Mouse (Mus musculus) cerebellum, adult 9-11 months (tissue): ENCODE results near the gene Dpf2.

Experiments used
- DNase-seq: peaks from one replicate; pipeline ENCODE4 v3.0.0; 2022

The Dpf2 gene

DNA sequence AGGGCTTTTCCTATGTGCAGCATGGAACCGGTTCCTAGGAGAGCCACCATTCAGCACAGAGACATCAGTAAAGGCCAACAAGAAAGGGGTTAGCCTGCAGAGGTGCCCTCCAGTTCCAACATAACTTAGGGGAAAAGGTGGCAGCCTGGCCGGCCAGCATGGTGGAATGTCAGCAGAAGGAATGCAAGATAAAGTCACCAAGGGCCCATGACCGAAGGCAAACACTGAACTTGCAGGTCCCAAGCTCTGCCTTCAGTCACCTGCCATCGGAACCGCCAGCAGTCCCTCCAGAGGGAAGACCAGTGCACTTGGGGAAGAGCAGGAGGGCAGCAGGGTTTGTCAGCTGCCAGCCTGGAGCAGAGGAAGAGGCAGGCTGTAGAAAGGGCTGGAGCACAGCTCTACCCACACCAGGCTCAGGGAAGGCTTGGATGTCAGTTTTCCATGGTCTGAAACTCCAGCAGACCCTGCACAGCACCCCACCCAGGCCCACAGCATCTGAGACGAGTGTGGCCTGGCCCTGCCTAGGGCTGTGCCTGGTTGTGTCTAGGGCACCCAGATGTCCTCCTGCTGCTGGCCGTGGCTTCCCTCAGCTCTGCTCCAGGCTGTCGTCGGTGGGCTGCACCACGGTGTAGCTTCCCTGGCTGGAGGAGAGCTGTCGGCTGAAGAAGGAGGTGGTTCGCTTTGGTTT is 60.6 kb downstream of the Dpf2 start:
- DNase-seq, result peak; percentile 29

DNA sequence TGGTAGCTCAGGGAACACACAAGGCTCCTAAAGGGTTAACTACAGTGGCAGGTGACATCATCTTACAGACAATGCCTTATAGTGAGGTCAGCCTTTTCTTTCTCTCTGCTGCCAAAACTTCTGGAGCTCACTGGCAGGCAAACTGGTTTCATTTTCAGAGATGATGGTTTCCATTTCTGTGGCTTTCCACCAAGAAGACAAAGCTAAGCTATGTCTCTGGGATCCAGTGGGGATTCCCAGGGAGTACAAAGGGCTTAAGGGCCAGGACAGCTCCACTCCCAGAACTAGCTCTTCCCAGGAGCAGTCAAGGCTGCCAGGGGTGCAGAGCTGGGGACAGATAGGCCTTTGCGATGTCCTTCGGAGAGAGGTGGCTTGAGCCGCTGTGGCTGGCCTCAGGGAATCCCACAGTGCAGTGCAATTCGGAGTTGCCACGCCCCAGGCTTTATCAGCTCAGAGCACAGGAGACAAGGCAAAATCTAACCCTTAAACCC is 61.3 kb downstream of the Dpf2 start:
- no peak for DNase-seq

DNA sequence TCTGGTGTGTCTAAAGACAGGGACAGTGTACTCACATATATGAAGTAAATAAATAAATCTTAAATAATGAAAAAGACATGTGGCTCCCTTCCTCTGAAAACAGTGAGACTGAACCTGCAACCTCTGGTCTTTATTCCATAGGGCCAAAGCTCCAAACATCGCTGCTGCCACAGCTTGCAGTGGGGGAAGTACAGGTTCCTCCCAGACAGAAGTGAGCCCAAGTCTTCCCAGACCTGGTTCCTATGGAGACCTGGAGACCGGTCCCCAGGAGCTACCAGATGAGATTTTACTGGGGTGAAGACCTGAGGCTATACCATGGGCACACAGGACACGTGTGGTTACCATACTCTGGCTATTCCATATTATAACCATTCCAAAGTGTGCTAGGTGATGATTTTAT is 62.0 kb downstream of the Dpf2 start:
- DNase-seq, result no peak

- DNase-seq, result peak; percentile 93
These were observed 62.8 kb downstream of the Dpf2 start for GRCm38 (mm10) chr19:5849843-5850527.

DNA sequence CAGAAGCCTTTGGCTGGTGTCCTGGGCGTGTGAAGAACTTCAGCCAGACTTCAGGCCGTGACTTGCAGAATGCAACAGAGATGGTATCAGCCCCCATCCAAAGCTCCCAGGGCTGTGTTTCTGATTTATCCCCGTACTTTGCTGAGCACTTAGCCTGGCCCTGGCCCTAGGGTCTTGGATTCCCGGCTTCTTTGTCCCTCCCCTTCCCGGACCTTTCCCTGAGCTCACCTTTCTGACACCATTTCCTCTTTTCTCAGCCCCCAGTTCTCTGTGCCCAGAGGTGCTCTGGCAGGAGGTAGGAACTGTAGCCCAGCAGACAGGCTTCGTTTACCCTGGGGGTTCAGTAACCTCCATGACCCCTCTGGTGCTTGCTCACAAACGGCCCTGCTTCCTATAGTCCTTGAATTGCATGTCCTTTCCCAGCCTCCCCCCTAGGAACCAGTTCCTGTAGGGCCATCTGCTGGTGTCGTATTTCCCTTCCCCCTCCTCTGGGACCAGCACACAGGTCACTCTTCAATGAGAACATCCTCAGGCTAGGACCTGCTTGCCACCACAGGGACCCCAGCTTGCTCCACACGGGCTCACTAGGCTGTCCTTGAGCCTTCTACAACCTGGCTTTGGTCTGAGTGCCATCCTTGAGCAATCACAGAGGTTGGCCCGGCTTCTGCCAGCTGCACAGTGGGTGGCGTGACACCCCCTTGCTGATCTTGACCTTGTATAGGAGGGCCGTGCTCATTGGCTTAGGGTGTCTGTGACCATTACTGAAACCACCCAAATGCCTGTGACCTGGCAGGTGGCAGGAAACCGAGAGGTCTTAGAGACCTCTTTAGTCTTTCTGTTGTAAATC is 63.8 kb downstream of the Dpf2 start:
- DNase-seq, result peak; percentile 83

DNA sequence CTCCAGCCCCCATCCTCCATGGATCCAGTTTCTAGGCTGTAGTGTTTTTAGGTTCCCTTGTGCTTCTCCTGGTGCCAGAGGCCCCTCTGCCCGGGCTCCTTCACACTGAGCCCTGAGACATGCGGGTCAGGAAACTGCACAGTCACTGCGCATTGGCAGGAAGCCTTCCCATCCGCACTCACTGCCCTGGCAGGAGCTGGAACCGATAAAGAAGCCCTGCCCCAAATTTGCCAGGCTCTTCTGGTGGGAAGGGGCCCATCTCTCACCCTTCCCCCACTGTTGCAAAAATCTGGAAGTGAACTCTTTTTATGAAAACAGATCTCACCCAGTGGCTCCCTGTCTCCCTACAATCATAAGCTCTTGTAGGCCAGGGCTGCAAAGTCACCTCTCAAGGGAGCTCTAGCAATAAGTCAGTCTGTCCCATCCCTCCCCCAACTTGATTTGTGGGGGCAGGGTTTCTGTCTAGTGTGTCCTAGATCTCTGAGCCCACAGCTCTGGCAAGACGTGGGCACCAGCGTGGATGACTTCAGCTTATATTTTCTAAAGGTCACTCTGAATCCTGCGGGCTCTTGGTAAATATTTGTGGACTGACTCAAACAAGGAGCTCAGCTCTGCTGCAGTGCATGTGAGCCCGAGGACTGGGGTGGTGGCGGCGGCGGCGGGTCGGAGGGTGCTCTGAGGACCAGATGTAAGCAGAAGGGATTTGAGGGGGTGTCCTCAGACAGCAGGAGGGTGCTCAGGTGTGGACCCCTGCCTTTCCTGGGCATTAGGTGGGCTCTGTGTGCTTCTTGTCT is 64.6 kb downstream of the Dpf2 start:
- peak; percentile 83 for DNase-seq

GRCm38 (mm10) chr19:5847306-5847796 is 65.5 kb downstream of the Dpf2 start:
- peak; percentile 74 for DNase-seq

DNA sequence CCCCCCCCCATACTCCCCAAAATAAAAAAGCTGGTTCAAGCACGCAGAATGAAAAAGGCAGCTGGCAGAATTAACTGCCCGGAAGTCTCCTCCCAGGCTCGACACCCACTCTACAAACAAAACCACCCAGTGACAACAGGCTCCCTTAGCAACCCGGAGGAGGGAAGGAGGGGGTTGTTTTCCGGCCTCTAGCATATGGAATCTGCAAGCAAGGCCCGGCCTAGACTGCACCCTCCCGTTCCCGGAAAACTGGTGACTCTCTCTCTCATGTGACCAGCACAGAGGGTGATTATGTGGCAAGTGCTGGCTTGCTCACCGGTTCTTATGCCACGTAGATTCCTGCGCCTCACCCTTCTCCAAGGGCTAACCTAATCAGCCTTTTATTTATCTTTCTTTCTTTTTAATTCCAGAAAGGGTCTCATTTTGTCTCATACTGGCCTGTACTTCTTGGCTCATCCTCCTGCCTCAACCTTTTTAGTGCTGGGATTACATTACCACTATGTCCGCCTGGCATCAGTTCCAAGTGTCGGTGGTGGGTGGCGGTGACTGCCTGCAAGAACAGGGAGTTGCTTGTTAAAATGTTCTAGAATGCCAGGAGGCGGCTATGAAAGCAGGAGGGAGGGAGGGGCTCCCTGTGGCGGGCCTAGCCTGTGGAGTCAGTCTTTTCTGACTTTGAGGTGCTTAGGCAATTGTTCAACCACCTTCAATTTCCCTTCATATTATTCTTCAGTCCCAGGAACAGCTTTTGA is 66.1 kb downstream of the Dpf2 start:
- peak; percentile 96 for DNase-seq
